30 mouse cellular contexts compared by ENCODE assay signal in genomic region chr13:30570182-30570581, GRCm38 (mm10). TPM values are rescaled to one million over a fixed set of nuclear protein-coding genes. Genes with fewer than 3 reads are reported as not detected.
DNase-seq lines count a peak whose midpoint lies in the region; ATAC-seq and TF ChIP-seq lines count a peak whose summit lies in the region.
"Had no signal": no experiment of that assay in that cellular context is flagged by ENCODE, and none has a peak within 500 bp of the region (broad histone marks: within the 10 kb centered on the region; RNA-seq: fewer than 3 reads in every experiment).

No protein-coding gene starts in this region.

- dilution Hi-C loops in CH12.LX (cut with MboI; ENCODE audit: extremely low pct_ligation_motif_present, extremely low pct_unique_long_range_greater_than_20kb, low sequenced_read_pairs), result no loop called here

- peak overlapping the region; percentile 22 for H3K27ac ChIP-seq in CH12.LX (ENCODE audit: insufficient read depth, low read depth)
- no peak overlapping the region for H3K27ac ChIP-seq in hindbrain, embryonic 16.5 days (ENCODE audit: low read depth, low read length)
- no peak overlapping the region for H3K27ac ChIP-seq in layer of hippocampus, adult 2 months
- H3K27ac ChIP-seq: embryonic facial prominence, embryonic 10.5 days; embryonic facial prominence, embryonic 13.5 days; forebrain, embryonic 12.5 days; forebrain, embryonic 15.5 days; heart, adult 2 months; heart, embryonic 10.5 days; heart, embryonic 13.5 days; hindbrain, embryonic 12.5 days; hindbrain, embryonic 15.5 days had no signal

- no peaks in the 10 kb centered on the region for H3K9me3 ChIP-seq in CH12.LX (replicated peaks; ENCODE audit: low read length)
- no peaks in the 10 kb centered on the region for H3K9me3 ChIP-seq in hindbrain, embryonic 16.5 days (ENCODE audit: control insufficient read depth, low read length)
- H3K9me3 ChIP-seq: embryonic facial prominence, embryonic 10.5 days; embryonic facial prominence, embryonic 13.5 days; forebrain, embryonic 12.5 days; forebrain, embryonic 15.5 days; heart, embryonic 10.5 days; heart, embryonic 13.5 days; hindbrain, embryonic 12.5 days; hindbrain, embryonic 15.5 days had no signal

- TF ChIP-seq RAD21 in CH12.LX (IDR thresholded peaks at IDR 0.05; ENCODE audit: low read depth, low read length), result no peak

- no peaks in the 10 kb centered on the region for H3K27me3 ChIP-seq in CH12.LX (replicated peaks)
- H3K27me3 ChIP-seq in hindbrain, embryonic 16.5 days (replicated peaks; ENCODE audit: control insufficient read depth, insufficient read depth, low read length), result 0 out of 2 replicates have a peak, but pooled peaks cover 2% of the 10 kb centered on the region
- H3K27me3 ChIP-seq: embryonic facial prominence, embryonic 13.5 days; forebrain, embryonic 12.5 days; forebrain, embryonic 15.5 days; heart, embryonic 13.5 days; hindbrain, embryonic 15.5 days; Patski had no signal

- H3K4me3 ChIP-seq in CH12.LX (replicated peaks in 1 of 3; ENCODE audit: low read depth in 2 of 3, low read length in 2 of 3, poor library complexity in 1 of 3), result no peak overlapping the region
- no peak overlapping the region for H3K4me3 ChIP-seq in hindbrain, embryonic 16.5 days (ENCODE audit: low read length)
- H3K4me3 ChIP-seq in layer of hippocampus, adult 2 months, result no peak overlapping the region
- H3K4me3 ChIP-seq: embryonic facial prominence, embryonic 10.5 days; embryonic facial prominence, embryonic 13.5 days; erythroblast, embryonic 14.5 days; forebrain, embryonic 12.5 days; forebrain, embryonic 15.5 days; heart, adult 2 months; heart, embryonic 10.5 days; heart, embryonic 13.5 days; hindbrain, embryonic 12.5 days; hindbrain, embryonic 15.5 days had no signal

- intact Hi-C loops in heart, postnatal 25 days (cut with DNase I), result no loop called here

- H3K4me1 ChIP-seq in CH12.LX (ENCODE audit: control insufficient read depth in 1 of 2, insufficient read depth in 2 of 2), result peaks cover 24 to 76% of the 10 kb centered on the region in 2 experiments
- H3K4me1 ChIP-seq in hindbrain, embryonic 16.5 days (ENCODE audit: control insufficient read depth, insufficient read depth, low read depth, low read length), result no peaks in the 10 kb centered on the region
- H3K4me1 ChIP-seq: embryonic facial prominence, embryonic 10.5 days; embryonic facial prominence, embryonic 13.5 days; forebrain, embryonic 12.5 days; forebrain, embryonic 15.5 days; heart, embryonic 10.5 days; heart, embryonic 13.5 days; hindbrain, embryonic 12.5 days; hindbrain, embryonic 15.5 days had no signal

- peak; percentile 46 for DNase-seq in heart, adult 11 months
- no peak for DNase-seq in heart, postnatal 25 days (ENCODE audit: low spot score)
- DNase-seq in CD4-positive helper T cell, adult 2 months (ENCODE audit: low read depth, low spot score), result peak; percentile 52
- no peak for DNase-seq in CH12.LX (ENCODE audit: extremely low read depth)
- peak; percentile 48 for DNase-seq in induced T-regulatory cell, adult 2 months (ENCODE audit: low read depth)
- DNase-seq in adrenal gland, adult 8-10 months, result no peak
- DNase-seq in layer of hippocampus, adult 2 months (ENCODE audit: low spot score in 2 of 2), result no peak
- DNase-seq: adrenal gland, adult 2 months; adrenal gland, postnatal 25 days; cerebellum, adult 11-12 months; cerebellum, adult 8-10 months; cerebellum, postnatal 10 days; cerebellum, postnatal 36 days; embryo, embryonic 11 days; gastrocnemius, postnatal 25 days; heart, adult 2 months; heart, postnatal 14 days had no signal

- in situ Hi-C loops in CH12.LX (cut with MboI; ENCODE audit: low pct_ligation_motif_present, low pct_unique_long_range_greater_than_20kb, low sequenced_read_pairs), result loop anchor here (25.0 kb wide), 2 partner anchors 792 to 1067 kb away; partner anchors contain the start of gene Foxf2

- no peaks in the 10 kb centered on the region for H3K79me2 ChIP-seq in CH12.LX (replicated peaks; ENCODE audit: control insufficient read depth, extremely low read depth, insufficient read depth, poor library complexity, severe bottlenecking)

- no peak for TF ChIP-seq EP300 in CH12.LX (IDR thresholded peaks at IDR 0.05; ENCODE audit: low read length)

- H3K4me2 ChIP-seq in CH12.LX (ENCODE audit: insufficient read depth, low read depth, poor library complexity, severe bottlenecking), result no peak overlapping the region
- H3K4me2 ChIP-seq in hindbrain, embryonic 16.5 days (ENCODE audit: low read length), result no peak overlapping the region
- H3K4me2 ChIP-seq: embryonic facial prominence, embryonic 13.5 days; forebrain, embryonic 12.5 days; forebrain, embryonic 15.5 days; heart, embryonic 13.5 days; hindbrain, embryonic 12.5 days; hindbrain, embryonic 15.5 days had no signal

- WGBS in hindbrain, embryonic 16.5 days, result 85% methylated on average over 1 of the region's 1 CpGs

- no peak for ATAC-seq in hindbrain, embryonic 16.5 days
- ATAC-seq: forebrain, embryonic 15.5 days; inflammation-experienced regulatory T-cells, adult 6 months; intestine, embryonic 16.5 days; Patski had no signal

- no peak overlapping the region for H3K9ac ChIP-seq in CH12.LX (ENCODE audit: insufficient read depth, low read depth)
- H3K9ac ChIP-seq in hindbrain, embryonic 16.5 days (ENCODE audit: low read depth, low read length), result no peak overlapping the region
- H3K9ac ChIP-seq: embryonic facial prominence, embryonic 13.5 days; forebrain, embryonic 12.5 days; forebrain, embryonic 15.5 days; heart, embryonic 13.5 days; hindbrain, embryonic 12.5 days; hindbrain, embryonic 15.5 days had no signal

- TF ChIP-seq CTCF in CH12.LX (conservative IDR thresholded peaks at IDR 0.05 in 1 of 2, IDR thresholded peaks at IDR 0.05 in 1 of 2; ENCODE audit: low read depth in 2 of 2, low read length in 2 of 2), result no peak
- TF ChIP-seq CTCF in layer of hippocampus, adult 2 months (conservative IDR thresholded peaks at IDR 0.05), result no peak

- TF ChIP-seq POLR2A in CH12.LX (IDR thresholded peaks at IDR 0.05; ENCODE audit: low read depth, low read length), result no peak

- H3K36me3 ChIP-seq in CH12.LX (replicated peaks in 1 of 2; ENCODE audit: control insufficient read depth in 1 of 2, insufficient read depth in 1 of 2, low read length in 1 of 2), result no peaks in the 10 kb centered on the region
- no peaks in the 10 kb centered on the region for H3K36me3 ChIP-seq in hindbrain, embryonic 16.5 days (ENCODE audit: control insufficient read depth, insufficient read depth, low read length)
- H3K36me3 ChIP-seq: embryonic facial prominence, embryonic 10.5 days; embryonic facial prominence, embryonic 13.5 days; forebrain, embryonic 12.5 days; forebrain, embryonic 15.5 days; heart, embryonic 10.5 days; heart, embryonic 13.5 days; hindbrain, embryonic 12.5 days; hindbrain, embryonic 15.5 days had no signal

TF ChIP-seq in CH12.LX, 34 proteins besides CTCF, POLR2A, EP300 and RAD21:
- no peak for TF ChIP-seq ZKSCAN1 (IDR thresholded peaks at IDR 0.05; ENCODE audit: borderline replicate concordance, low read depth, low read length)
- TF ChIP-seq IRF4 (IDR thresholded peaks at IDR 0.05; ENCODE audit: low read depth, low read length), result no peak
- TF ChIP-seq BHLHE40 (IDR thresholded peaks at IDR 0.05; ENCODE audit: low read depth, low read length), result no peak
- no peak for TF ChIP-seq CHD2 (IDR thresholded peaks at IDR 0.05; ENCODE audit: low read length)
- peak; percentile 18; the same call in 1 of the 2 replicates for TF ChIP-seq TCF12 (IDR thresholded peaks at IDR 0.05; ENCODE audit: low read depth, low read length)
- TF ChIP-seq NELFE (IDR thresholded peaks at IDR 0.05; ENCODE audit: low read depth, low read length), result no peak
- TF ChIP-seq TBP (conservative IDR thresholded peaks at IDR 0.05; ENCODE audit: low read depth, low read length), result no peak
- no peak for TF ChIP-seq KAT2A (IDR thresholded peaks at IDR 0.05; ENCODE audit: insufficient replicate concordance, low read length)

RNA-seq across cellular contexts. Expression of gene Uqcrfs1, which starts 25.0 kb away (rescaled TPM):
- total RNA-seq in heart, postnatal 25 days (2021), result 1,000 to 10,000 TPM; 1,260 to 1,275 TPM
- total RNA-seq in CH12.LX (2012; rRNA removed) (154 and 171 TPM in 2 replicates), CH12.LX (2014; rRNA removed) (292 and 297 TPM in 2 replicates)
- polyA plus RNA-seq in CH12.LX (2012; ENCODE audit: insufficient read length, low read depth), result 169 and 173 TPM in 2 replicates
- polyA plus RNA-seq in hindbrain, embryonic 16.5 days (2015; fragmentation: Nextera tagmentation; extraction: Ambion mirVana), result 297 and 329 TPM in 2 replicates
- total RNA-seq in adrenal gland, adult 8-10 months (2022), result 100 to 1,000 TPM; 184 to 287 (median 250) TPM
- 100 to 1,000 TPM; 143 to 154 TPM for total RNA-seq in layer of hippocampus, adult 2 months (2021)

Comparison
In these comparisons a context has a peak if more than half of its experiments do, and no peak if none do; other contexts are left out.
1. DNase-seq: peak in heart, adult 11 months (single experiment), CD4-positive helper T cell, adult 2 months (single experiment) and induced T-regulatory cell, adult 2 months (single experiment); none in heart, postnatal 25 days (single experiment), CH12.LX (single experiment), adrenal gland, adult 8-10 months (single experiment) and layer of hippocampus, adult 2 months (0 of 2).
2. RNA of gene Uqcrfs1, which starts 25.0 kb away (total RNA-seq): 1,260 to 1,275 TPM in heart, postnatal 25 days; 154 to 297 TPM in CH12.LX, 184 to 287 TPM in adrenal gland, adult 8-10 months and 143 to 154 TPM in layer of hippocampus, adult 2 months; every median in the first group is over 4 times any median in the second.